Mouse (Mus musculus) right cerebral cortex, adult 2 months (tissue): ENCODE measurements around the gene Pagr1a.

Experiments
- DNase-seq, 2 experiments: peaks; one replicate each; pipeline ENCODE4 v3.0.0; 2021 to 2022; ENCODE audit warnings: low spot score in 2 of 2

Pagr1a gene

DNA sequence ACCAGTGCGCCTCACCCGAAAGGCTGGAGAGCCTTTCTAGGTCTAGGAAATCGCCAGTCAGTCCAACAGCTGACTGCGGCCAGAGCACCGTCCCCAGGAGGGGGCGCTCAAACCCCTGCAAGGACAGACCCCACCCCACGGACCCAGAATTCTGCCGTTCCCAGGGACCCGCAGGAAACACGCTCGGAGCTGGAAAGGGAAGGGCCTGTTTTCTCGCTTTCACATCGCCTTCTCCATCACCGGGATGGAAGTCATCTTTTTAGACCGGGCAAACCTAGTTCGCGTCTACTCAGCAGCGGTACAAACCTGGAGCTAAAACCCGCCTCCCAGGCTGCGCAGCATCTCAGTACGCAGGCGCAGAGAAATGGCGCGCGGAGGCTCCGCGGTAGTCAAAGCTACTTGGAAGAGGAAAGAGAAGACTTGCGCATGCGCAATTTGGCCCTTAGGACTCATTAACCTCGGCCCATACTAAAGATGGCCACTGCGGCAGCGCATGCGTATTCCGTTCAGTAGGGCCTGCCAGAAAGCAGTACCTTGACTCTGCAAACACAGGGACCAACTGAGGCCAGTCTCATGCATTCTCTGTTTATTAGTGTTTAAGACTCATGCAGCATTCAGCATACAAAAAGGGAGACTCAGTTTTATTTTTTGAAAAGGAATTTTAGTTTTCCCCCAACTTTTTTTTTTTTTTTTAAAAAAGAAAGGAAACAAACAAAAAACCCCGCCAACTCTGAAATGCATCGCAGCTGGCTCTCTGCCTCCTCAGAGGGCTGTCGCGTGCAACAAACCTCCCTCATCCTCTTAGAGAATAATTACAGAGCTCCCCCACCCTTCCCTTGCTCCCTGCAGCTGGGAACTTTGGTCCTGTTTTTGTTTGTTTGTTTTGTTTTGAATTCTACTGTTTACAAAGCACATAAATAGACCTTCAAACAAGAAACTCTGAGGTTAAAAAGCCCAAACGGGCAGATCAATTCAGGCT is at the start of gene Pagr1a:
TSS of gene Pagr1a (minus strand) at position 382 of the 979 bp plus-strand sequence.
- DNase-seq = peak; percentile 97 to 98

DNA sequence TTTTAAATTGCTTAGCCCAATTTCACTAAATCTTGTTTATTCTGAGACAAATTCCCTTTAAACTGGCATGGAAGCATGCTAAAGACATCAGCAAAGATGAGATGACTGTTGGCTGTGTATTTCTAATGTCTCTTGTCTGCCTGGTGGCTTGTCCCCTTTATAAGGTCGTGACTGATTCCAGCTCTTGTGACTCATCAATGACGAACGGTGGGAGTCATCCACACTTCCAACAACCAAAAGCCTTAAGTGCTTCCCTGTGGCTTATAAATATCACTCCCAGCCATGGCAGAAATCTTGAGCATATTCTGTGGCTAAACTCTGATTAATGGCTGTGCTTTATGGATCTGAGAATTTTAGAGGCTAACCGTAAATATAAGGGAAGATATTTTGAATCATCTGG is 49.2 kb upstream of the Pagr1a start:
- DNase-seq = no peak

DNA sequence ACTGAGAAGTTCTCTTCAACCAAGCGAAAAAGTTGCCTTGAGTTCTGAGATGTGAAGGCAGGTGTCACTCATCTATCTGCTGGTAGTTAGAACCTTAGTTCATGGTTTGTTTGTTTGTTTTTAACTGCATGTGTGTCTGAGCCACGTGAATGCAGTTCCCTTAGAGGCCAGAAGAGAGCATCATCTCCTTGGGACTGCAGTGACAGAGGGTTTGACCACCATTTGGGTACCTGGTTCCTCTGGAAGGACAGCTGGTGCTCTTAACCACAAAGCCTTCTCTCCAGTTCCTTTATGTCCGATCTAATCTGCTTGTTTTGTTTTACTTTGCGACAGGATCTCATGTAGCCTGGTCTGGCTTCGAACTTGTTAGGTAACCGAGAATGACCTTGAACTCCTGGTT is 48.4 kb upstream of the Pagr1a start:
- DNase-seq = no peak

DNA sequence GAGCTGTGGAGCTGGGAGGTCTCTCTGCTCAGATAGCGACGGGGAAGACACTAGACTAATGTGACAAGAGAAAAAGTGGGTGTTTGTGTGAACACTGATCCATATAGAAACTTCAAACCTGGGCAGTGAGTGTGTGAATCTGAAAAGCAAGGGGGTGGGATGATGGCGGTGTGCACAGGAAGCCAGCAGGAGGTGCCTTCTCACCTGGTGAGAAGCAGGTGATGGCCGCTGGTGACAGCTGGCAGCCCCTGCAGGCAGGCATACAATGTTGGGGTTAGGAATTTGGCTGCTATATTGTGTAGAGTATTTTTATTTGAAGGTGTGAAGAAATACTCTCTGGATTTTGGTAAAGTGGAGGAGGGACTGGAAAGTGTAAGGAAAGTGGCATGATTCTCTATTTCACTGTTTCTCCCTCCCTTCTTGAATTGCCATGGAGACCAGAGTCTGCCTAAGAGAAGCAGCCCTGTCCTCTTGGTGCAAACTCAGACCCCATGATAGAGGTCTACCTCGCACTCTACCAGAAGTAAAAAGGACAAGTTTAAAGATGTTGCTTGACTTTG is 38.0 kb upstream of the Pagr1a start:
- peak; percentile 8 to 20 for DNase-seq

DNA sequence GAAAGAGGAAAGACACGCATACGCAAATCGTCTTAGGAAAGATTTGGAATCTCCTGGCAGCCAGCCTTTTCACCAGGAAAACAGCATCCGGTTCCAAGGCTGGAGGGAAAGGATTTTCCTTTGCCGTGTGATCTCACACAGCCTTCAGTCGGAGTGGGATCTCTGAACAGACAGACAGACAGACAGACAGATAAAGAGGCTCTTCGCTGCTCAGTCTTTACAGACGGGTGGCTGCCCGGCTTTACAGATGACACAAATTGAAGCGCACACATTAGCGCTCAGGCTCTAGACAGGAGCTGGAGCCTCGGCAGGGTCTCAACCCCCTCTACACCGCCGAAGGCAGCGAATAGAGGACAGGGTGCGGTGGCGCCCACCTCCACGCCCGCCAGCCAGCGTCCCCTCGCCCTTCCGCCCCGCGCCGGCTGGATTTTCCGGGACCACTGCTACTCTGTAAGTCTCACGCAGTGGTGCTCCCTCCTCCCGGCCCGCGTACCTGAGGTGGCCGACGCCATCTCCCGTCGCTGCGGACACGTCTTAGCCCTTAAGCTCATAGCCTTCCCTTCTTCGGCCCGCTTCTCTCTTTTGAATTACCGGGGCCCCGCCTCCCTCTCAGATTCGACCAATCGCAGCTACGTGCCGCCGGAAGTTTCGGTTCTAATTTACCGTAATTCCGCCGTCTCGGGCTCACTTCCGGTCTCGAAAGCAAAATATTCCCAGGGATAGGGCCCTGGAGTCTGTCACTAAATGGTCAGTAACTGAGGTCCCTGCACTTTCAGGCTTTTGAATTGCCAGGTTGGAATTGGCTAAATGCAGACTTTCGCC is 24.9 kb upstream of the Pagr1a start, which contains the start of gene Kif22:
TSS of gene Kif22 (minus strand) at position 621 of the 822 bp plus-strand sequence.
- peak; percentile 89 to 94 for DNase-seq

DNA sequence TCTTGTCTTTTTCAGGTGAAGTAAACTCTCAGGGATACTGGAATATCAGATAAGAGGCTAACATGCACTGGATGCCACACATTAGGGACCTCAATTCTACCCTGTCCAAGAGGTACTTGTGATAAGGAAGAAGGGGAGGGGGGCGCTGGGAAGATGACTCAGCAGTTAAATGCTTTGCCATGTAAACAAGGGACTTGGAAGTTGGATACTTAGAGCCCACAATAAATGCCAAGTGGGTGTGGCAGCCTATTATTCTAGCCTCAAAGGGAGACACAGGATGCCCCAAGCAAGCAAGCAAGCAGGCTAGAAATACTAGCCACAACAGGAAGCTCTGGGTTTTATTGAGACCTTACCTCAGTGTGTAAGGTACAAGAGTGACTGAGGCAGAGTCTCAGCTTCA is 14.1 kb upstream of the Pagr1a start:
- no peak for DNase-seq

DNA sequence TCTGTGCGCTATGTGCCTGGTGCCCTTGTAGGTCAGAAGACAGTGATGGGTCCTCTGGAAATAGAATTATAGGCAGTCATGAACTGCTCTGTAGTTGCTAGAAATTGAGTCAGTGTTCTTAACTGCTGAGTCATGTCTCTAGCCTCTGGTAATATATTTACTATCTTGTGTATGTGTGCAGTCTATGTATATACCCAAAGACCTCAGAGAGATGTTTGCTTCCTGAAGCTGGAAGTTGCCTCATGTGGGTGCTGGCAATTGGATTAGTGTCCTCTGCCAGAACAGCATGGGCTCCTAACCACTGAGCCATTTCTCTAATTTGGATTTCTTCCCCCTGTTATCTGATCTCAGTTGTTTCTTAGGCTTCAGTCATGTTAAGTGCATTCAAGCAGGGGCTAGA is 13.0 kb upstream of the Pagr1a start:
- DNase-seq = no peak

DNA sequence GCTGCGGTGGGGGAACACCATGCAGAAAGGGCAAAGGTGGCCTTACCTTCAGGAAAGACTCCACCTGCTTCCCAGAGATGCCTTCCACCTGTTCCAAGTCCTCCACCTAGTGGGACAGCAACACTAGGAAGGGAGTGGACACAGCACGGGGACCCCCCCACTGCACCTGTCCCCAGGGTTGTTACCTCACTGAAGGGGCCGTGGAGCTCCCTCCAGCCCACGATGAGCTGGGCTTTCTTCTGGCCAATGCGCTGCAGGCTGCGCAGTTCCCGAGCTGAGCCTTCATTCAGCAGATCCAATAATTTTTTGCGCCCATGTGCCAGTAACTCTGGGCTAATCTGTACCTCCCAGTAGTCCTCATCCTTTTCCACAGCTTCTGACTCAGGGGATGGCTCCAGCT is 10.7 kb upstream of the Pagr1a start:
- peak in 1 of 2 experiments; percentile 28 for DNase-seq

DNA sequence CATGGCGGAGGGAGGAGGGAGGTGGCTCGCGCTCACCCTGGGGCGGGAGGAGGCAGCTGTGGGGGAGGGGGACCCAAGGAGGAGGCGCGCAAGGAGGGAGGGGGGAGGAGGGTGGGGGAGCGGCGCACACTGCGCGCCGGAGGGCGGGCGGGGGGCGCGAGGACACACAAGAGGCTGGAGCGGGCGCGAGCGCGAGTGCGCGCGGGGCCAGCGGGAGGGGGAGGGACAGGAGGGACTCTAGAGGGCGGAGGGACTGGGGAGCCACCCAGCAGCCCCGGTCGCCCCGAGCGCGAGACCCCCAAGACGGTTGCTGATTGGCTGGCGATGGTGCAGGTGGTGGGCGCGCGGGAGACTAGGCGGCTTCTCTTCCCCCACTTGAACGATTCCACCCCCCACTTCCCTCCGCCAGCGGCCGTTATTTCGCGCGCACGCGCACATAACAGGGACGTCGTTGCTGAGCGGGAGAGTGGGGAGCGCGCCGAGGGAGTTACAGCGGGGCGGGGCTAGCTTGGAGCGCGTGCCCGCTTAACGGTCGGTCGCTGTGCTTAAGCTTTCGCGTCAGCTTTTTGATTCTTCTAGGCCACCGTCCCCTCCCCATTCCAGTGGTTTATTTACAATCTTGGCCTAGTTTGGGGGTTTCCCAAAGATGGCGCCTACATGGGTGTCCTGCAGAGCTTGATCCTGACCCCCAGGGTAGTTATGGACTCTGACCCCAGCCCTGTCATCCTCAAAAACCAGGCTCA is 10.0 kb upstream of the Pagr1a start, which contains the start of gene Maz:
TSS of gene Maz (minus strand) at position 54 of the 743 bp plus-strand sequence.
- peak; percentile 99 to 100 for DNase-seq

DNA sequence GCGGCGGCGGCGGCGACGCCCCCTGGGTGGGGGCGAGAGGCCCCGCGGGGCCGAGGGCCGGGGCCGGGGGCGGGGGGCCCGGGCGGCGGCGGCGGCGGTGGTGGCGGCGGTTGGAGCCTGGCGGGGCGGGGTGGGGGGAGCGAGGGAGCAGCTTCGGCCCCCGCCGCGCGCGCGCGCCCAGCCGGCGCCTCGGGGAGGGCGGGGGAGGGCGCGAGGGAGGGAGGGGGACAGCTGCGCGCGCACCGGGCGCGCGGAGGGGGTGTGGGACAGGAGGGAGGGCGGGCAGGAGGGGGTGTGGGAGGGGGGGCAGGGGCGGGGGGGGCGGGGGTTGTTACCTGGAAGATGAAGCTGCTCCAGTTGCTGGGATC is 9.4 kb upstream of the Pagr1a start:
- DNase-seq = peak in 1 of 2 experiments; percentile 39

DNA sequence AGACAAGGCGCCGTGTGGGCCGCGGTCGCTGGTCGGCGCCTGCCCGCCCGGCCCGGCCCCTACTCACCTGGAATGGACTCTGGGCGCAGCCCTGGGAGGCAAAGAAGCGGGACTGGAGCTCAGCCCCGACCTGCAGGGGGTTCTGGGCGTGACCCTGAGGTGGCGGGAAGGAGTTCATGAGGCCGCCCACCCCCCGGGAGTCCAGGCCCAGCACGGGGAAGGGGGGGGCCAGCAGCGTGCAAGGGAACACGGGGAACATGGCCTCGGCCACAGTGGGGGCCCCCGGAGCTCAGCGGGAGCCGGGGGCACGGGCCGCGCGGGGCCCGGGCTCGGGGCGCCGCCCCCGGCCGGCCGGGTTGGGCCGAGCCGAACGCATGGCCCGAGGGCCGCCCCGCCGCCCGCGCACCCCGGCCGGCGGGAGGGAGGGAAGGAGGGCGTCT is 9.0 kb upstream of the Pagr1a start:
- peak; percentile 33 to 44 for DNase-seq

DNA sequence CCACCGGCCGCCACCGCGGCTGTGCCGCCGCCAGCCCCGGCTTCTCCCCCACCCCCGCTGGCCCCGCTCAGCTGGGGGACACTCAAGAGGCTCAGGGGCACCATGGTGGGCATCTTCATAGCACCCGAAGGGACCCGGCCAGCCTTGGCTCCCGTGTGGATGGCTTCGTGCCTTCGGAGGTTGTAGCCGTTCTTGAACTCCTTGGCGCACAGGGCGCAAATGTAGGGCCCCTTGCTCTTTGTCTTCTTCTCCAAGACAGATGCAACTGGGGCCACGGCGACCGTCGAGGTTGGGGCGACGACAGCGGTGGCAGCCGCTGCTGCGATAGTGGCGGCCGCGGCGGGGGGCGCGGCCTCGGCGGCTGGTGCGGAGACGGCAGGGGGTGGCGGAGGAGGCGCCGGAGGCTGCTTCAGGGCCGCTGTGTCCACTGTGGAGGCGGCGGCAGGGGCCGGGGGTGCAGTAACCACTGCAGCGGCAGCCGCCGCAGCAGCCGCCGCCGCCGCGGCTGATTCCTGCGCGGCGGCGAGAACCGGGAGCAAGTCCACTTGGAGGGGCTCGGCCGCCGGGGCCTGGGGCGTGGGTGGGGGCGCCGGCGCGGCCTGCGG is 8.5 kb upstream of the Pagr1a start:
- no peak for DNase-seq

DNA sequence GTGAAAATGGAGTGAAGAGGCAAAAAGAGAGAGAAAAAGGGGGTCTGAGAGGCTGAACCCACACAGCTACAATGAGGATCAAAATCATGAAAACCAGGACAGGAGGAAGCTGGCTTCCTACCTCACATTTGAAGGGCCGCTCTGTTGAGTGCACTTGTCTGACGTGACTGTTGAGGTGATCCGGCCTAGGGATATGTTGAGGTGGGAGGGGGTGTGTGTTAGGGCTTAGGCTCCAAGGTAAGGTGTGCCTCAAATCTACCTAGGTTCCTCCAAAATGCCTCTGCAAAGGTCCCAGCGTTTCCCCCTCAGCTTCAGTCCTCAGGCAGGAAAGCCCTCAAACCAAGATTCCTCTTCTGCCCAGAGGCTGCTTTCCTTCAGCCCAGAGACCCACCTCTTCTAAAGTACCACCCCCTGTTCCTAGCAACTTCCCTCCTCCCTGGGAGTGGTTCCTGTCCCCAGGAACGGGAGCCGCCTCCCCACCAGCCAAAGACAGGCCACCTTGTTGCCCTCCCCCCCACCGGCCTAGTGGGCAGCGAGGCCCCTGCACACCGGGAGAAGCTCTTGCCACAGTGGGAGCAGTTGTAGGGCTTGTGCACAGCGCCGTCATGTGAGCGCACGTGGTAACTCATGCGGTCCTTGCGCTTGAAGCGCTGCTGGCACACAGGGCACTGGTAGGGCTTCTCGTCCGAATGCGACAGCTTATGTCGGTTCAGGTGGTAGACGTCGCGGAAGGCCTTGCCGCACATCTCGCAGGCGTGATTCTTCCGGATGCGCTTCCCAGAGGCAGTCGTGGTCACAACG is 7.8 kb upstream of the Pagr1a start:
- DNase-seq = peak; percentile 78 to 83

DNA sequence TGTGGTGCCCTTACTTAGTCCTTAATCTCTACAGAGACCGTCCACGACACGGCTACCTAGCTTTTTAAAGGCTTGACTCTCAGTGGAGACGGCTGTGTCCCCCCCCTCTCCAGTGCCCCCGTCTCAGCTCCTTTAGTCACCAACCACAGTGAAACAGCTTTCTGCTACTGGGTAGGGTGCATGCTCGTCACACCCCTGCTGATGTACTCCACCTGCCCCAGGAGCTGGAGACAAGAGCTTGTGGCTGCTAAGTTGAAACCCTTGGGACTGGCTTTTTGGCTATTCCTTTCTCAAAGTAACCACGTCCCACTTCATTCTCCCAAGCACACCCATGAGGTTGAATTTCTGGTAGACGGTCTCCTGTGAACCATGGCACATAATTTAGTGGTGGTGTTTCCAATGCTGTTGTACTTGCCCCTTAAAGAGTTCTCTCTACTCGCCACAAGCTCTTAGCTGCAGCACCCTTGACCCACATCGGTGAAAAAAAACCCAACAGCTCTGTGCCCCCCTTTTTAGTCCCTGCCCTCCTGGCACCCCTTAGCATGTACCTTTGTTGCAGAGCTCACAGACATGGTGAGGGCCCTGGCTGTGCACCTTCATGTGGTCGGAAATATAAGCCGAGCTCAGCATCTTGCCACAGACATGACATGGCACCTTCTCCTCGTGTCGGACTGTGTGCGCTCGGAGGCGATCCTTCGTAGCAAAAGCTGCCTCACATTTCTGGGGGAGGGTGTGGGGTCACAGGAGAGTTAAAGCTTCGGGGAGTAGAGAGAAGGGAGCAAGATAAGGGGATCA is 6.9 kb upstream of the Pagr1a start:
- DNase-seq = no peak

DNA sequence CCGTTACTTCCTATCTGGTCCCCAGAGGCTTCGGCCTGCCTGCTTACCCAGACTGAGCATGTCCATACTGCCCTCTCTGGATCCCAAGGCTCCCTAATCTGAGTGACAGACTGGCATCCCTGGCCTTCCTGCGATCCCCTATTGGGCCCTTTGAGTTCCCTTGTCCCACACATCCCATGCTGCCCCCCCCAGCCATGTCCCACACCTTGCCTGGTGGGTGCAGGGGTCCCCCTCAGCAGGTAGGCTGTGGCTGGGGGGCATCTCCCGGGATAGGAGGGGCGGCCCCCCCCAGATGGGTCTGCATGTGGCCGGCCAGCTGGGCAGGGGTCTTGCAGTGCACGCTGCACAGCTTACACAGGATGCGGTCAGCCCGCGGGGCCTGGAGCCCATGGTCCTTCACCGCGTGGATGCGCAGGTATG is 6.1 kb upstream of the Pagr1a start:
- DNase-seq = no peak

DNA sequence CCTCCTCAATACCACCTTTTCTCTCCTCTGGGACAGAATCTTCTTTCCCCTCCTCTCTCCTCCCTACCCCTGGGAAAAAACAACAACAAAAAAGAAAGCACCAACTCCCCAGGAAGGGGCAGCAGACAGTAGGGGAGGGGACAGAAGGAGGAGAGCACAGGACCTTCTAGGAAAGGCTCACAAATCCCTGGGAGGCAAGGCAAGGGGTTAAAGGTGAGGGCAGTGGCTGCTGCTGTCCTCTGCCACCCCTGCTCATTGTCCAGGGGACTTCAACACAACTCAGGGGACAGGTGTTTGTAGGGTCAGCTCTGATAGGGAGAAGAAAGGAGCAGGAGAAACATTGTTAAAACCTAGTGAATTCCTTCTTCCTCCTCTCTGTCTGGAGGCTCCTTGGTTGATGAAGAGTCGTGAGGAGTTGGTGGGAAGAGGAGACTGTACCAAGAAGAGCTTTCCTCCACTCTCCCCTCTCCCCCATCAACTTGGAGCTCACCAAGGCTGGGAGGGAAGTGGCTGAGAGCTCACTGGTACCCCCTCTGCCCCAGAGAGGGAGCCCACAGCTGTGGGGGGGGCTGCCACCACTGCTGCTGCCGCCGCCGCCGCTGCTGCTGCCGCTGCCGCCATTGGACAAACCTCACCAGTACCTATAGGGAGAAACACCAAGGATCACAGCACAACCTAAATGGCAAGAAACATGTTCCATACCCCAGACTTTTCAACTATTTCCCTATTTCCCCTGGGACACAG is 5.5 kb upstream of the Pagr1a start:
- no peak for DNase-seq

DNA sequence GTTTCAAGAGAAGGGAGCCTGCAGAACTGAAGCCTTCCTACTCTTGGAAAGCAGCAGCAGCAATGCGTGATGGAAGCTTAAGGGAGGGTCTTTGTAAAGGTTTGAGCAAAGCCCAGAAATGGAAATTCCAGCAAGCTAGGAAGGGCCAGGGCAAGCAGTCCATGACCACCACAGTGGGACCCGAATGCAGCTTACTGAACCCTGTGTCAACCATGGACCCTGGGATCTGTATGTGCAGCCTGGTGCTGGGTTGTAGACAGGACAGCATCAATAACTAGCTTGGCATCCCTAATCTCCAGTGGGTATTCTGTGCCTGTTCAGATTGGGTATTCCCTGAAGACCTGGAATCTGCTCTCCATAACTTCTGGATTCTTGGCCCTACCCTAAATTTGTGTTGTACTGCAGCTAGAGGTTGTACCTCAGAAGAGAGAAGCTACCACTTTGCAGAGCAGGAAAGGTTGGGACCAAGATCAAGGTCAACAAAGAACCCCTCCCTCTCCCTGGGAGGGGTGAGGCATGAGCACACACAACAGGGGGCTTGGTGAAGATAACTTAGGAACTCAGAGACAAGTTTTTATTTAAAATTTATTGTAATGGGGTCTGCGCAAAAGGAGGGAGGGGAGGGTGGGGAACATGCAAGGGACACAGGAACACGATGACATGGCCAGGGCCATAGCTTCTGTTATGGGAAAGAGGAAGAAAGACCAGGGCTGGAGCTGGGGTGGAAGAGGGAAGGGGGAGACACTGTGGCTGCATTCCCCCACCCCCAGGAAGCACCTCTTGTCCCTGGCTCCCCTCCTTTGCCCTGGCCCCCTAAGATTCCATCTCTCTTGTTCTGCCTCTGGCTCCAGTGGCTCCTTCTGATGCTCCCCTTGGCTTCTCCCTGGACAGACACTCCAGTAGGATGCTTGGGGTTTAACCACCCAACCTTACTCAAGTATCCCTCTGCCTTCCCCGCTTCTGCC is 4.7 kb upstream of the Pagr1a start:
- no peak for DNase-seq
